Mouse (Mus musculus) kidney, embryonic 14.5 days (tissue): ENCODE measurements at regions not wholly inside any gene's neighbourhood (a gene's known extent, or its start where the extent isn't known, plus 50 kb on each side); places are given as distances from the start of the nearest gene placed in this dataset.
"Not testable (repeated sequence)": the region's sequence is repeated elsewhere in the genome, so short reads cannot be mapped to it uniquely, and the experiment has no call there.

ENCODE experiments used
- ATAC-seq: fragments of 200-750 bp; cut with Nextera tagmentation; 2 replicates; pipeline ENCODE4 v1.8.0; 2017; ENCODE audit warnings: moderate number of reproducible peaks, mild to moderate bottlenecking, moderate TSS enrichment, moderate library complexity; ENCODE audit not compliant: low FRiP score, low TSS enrichment
- H3K27ac ChIP-seq: fragments of 300-500 bp; sonication (generic); 2 replicates; pipeline ENCODE4 v1.5.1; 2014; ENCODE audit warnings: low read depth, mild to moderate bottlenecking, low read length, moderate library complexity, mixed read lengths
- H3K27me3 ChIP-seq: fragments of 300-500 bp; sonication (generic); 2 replicates; pipeline ENCODE4 v1.6.1; 2014; ENCODE audit warnings: mild to moderate bottlenecking, low read length; ENCODE audit not compliant: control insufficient read depth, insufficient read depth
- H3K36me3 ChIP-seq: fragments of 300-500 bp; sonication (generic); 2 replicates; pipeline ENCODE4 v1.6.1; 2014; ENCODE audit warnings: low read length, mixed read lengths; ENCODE audit not compliant: control insufficient read depth, insufficient read depth
- H3K4me1 ChIP-seq: fragments of 300-500 bp; sonication (generic); 2 replicates; pipeline ENCODE4 v1.6.1; 2014; ENCODE audit warnings: low read length, mixed read lengths; ENCODE audit not compliant: control insufficient read depth, insufficient read depth
- H3K4me2 ChIP-seq: fragments of 300-500 bp; sonication (generic); replicated peaks from 2 replicates; pipeline ENCODE4 v1.6.1; 2014; ENCODE audit warnings: low read depth, mild to moderate bottlenecking, low read length
- H3K4me3 ChIP-seq: fragments of 300-500 bp; sonication (generic); 2 replicates; pipeline ENCODE4 v1.5.1; 2014; ENCODE audit warnings: mild to moderate bottlenecking, low read length
- H3K9ac ChIP-seq: fragments of 300-500 bp; sonication (generic); 2 replicates; pipeline ENCODE4 v1.6.1; 2014; ENCODE audit warnings: low read depth, mild to moderate bottlenecking, low read length, moderate library complexity
- H3K9me3 ChIP-seq: fragments of 300-500 bp; sonication (generic); 2 replicates; pipeline ENCODE4 v1.6.1; 2016; ENCODE audit warnings: low read length; ENCODE audit not compliant: control insufficient read depth
- WGBS: fragments of 180-500 bp; shearing (Covaris S2); extraction: QIAGEN DNeasy Blood & Tissue Kit; methylation state at CpG from one replicate; pipeline ENCODE4 v1.1.7; 2014; 5-methylcytosine and 5-hydroxymethylcytosine counted together

- Histone ChIP-seq H3K36me3 (no peaks in the 10 kb centered on the region), H3K4me2 (no peak overlapping the region), H3K27ac (no peak overlapping the region), H3K27me3 (no peaks in the 10 kb centered on the region), H3K4me1 (no peaks in the 10 kb centered on the region), H3K9ac (no peak overlapping the region), H3K9me3 (no peaks in the 10 kb centered on the region), H3K4me3 (no peak overlapping the region)
- no peak for ATAC-seq
- WGBS, result 84% methylated on average over 4 of the region's 4 CpGs
These were observed 909.4 kb downstream of the Robo1 start for GRCm38 (mm10) chr16:73217555-73217954.

DNA sequence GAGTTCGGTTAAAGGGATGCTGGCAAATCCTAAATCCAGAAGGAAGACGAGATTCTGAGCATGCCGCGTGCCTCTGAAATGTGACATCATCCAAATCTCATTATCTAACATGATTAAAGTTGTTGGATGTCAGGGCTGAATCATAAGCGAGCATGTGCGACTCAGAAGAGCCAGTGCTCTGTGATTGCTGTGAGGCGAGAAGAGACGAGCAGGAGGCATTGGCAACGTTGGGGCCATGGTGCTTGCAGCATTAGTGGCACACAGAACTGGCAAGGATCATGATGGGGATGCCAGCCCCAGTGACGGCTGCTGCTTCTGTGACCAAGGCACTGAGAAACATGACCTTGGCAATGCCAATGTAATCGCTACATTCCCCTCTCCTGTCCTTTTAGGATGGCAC is 895.4 kb downstream of the Robo1 start:
- Histone ChIP-seq H3K27ac (no peak overlapping the region), H3K27me3 (no peaks in the 10 kb centered on the region), H3K9ac (no peak overlapping the region), H3K4me1 (no peaks in the 10 kb centered on the region), H3K36me3 (no peaks in the 10 kb centered on the region), H3K4me3 (no peak overlapping the region), H3K9me3 (no peaks in the 10 kb centered on the region), H3K4me2 (no peak overlapping the region)
- WGBS, result 92% methylated on average over 11 of the region's 11 CpGs
- no peak for ATAC-seq

DNA sequence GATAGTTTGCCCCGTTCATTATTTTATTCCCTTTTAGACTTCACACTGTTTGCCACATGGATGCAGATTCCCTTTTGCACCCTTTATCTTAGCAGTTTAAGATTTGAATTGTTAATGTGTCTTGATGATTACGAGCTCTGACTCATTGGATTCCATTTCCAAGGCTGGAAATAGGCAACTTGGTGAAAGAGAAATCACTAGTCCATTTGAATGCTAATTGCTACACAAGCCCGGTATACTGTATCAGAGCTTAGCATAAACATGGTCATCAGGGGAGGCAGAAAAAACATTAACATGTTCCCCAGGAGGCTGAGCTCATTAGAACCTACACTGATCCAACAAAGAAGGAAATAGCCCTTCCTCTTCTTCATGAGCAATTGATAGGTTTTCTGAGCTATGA is 892.9 kb downstream of the Robo1 start:
- H3K9ac ChIP-seq, result no peak overlapping the region

GRCm38 (mm10) chr16:73182776-73183175 is 874.7 kb downstream of the Robo1 start:
- WGBS, result 59% methylated on average over 5 of the region's 5 CpGs
- Histone ChIP-seq H3K36me3 (no peaks in the 10 kb centered on the region), H3K4me3 (no peak overlapping the region), H3K4me1 (no peaks in the 10 kb centered on the region), H3K9ac (no peak overlapping the region), H3K9me3 (no peaks in the 10 kb centered on the region), H3K4me2 (no peak overlapping the region), H3K27ac (no peak overlapping the region), H3K27me3 (no peaks in the 10 kb centered on the region)
- no peak for ATAC-seq

More for the DNA sequence above, 892.9 kb downstream of the Robo1 start:
- WGBS, result 62% methylated on average over 3 of the region's 3 CpGs
- no peaks in the 10 kb centered on the region for H3K9me3 ChIP-seq
- no peak for ATAC-seq
- no peaks in the 10 kb centered on the region for H3K36me3 ChIP-seq
- no peak overlapping the region for H3K4me3 ChIP-seq
- H3K4me2 ChIP-seq, result no peak overlapping the region
- no peaks in the 10 kb centered on the region for H3K4me1 ChIP-seq
- H3K27ac ChIP-seq, result no peak overlapping the region
- no peaks in the 10 kb centered on the region for H3K27me3 ChIP-seq

GRCm38 (mm10) chr16:73182258-73182657 is 874.2 kb downstream of the Robo1 start:
- Histone ChIP-seq H3K4me1 (no peaks in the 10 kb centered on the region), H3K9me3 (no peaks in the 10 kb centered on the region), H3K27ac (no peak overlapping the region), H3K4me3 (no peak overlapping the region), H3K4me2 (no peak overlapping the region), H3K9ac (no peak overlapping the region), H3K36me3 (no peaks in the 10 kb centered on the region), H3K27me3 (no peaks in the 10 kb centered on the region)
- ATAC-seq, result no peak
- 62% methylated on average over 7 of the region's 7 CpGs for WGBS

- Histone ChIP-seq H3K4me2 (no peak overlapping the region), H3K27ac (no peak overlapping the region), H3K27me3 (no peaks in the 10 kb centered on the region), H3K9me3 (no peaks in the 10 kb centered on the region), H3K36me3 (no peaks in the 10 kb centered on the region), H3K4me3 (no peak overlapping the region), H3K9ac (no peak overlapping the region), H3K4me1 (no peaks in the 10 kb centered on the region)
- 48% methylated on average over 2 of the region's 2 CpGs for WGBS
- ATAC-seq, result no peak
These were observed 847.3 kb downstream of the Robo1 start for GRCm38 (mm10) chr16:73155447-73155846.

DNA sequence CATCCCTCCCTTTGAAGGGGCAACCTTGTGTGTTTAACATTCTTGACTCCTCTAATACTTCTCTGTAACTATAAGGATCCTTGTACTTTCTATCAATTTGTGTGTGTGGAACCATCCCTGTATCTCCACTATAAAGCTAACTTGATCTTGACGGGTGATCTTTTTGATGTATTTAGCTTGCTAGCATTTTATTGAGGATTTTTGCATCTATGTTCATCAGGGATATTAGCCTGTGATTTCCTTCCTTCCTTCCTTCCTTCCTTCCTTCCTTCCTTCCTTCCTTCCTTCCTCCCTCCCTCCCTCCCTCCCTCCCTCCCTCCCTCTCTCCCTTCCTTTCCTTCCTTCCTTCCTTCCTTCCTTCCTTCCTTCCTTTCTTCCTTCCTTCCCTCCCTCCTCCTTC is 819.8 kb downstream of the Robo1 start:
- H3K9ac ChIP-seq, H3K4me3 ChIP-seq, ATAC-seq, H3K4me2 ChIP-seq, H3K4me1 ChIP-seq, H3K9me3 ChIP-seq, H3K27me3 ChIP-seq, H3K36me3 ChIP-seq, H3K27ac ChIP-seq: not testable (repeated sequence)
- 91% methylated on average over 1 of the region's 1 CpGs for WGBS

GRCm38 (mm10) chr16:73120568-73120967 is 812.5 kb downstream of the Robo1 start:
- H3K9ac ChIP-seq, result no peak overlapping the region
- H3K4me1 ChIP-seq, result no peaks in the 10 kb centered on the region
- H3K36me3 ChIP-seq, result no peaks in the 10 kb centered on the region
- no peak overlapping the region for H3K4me2 ChIP-seq
- H3K27me3 ChIP-seq, result no peaks in the 10 kb centered on the region
- H3K9me3 ChIP-seq, result no peaks in the 10 kb centered on the region
- no peak overlapping the region for H3K4me3 ChIP-seq
- no peak for ATAC-seq
- H3K27ac ChIP-seq, result no peak overlapping the region

DNA sequence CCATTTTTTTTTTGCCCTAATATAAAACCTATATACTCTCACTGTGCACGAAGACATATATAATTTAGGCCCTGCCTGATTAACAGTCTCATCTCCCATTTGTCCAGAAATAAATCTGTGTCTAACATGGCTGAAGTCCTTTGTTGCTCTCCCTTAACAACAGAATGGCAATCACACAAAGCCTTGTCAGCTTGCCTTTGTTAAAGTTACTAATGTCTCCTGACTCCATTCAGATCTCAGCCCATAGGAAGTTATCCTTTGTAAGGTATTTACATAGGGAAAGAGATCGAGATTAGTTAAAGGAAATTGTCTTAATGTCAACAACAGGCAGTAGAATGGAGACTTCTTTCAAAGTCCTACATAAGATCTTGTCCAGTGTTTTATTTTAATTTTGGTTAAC is 809.2 kb downstream of the Robo1 start:
- no peak overlapping the region for H3K9ac ChIP-seq
- H3K4me3 ChIP-seq, result no peak overlapping the region
- no peak overlapping the region for H3K4me2 ChIP-seq
- ATAC-seq, result no peak
- H3K27ac ChIP-seq, result no peak overlapping the region
- no peaks in the 10 kb centered on the region for H3K27me3 ChIP-seq
- no peaks in the 10 kb centered on the region for H3K36me3 ChIP-seq
- WGBS, result 67% methylated on average over 2 of the region's 2 CpGs
- no peaks in the 10 kb centered on the region for H3K9me3 ChIP-seq
- H3K4me1 ChIP-seq, result no peaks in the 10 kb centered on the region

DNA sequence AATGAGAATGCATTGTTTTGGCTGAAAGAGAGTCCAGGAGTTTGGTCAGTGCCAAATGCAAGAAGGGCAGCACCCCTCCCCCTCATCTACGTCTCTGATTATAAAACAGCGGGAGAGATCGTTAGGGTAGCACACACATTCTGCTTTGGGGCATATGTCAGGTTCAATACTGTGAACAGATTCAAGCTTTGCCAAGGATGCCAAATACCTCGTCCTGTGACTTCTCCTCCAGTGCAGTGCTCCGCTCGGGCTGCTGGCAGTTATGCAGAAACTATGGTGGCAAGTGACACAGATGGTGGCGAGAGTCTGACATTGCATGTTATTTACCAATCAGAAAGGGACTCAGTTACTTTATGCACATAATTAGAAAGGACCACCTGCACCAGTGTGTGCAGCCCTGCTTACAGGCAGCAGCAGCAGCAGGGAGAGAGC is 799.9 kb downstream of the Robo1 start:
- no peaks in the 10 kb centered on the region for H3K36me3 ChIP-seq
- 74% methylated on average over 7 of the region's 7 CpGs for WGBS
- H3K4me2 ChIP-seq, result no peak overlapping the region
- no peaks in the 10 kb centered on the region for H3K9me3 ChIP-seq
- H3K4me1 ChIP-seq, result 0 out of 2 replicates have a peak, but pooled peaks cover 3% of the 10 kb centered on the region
- H3K9ac ChIP-seq, result no peak overlapping the region
- H3K27me3 ChIP-seq, result no peaks in the 10 kb centered on the region
- no peak overlapping the region for H3K4me3 ChIP-seq
- no peak for ATAC-seq
- no peak overlapping the region for H3K27ac ChIP-seq
